Mouse (Mus musculus): ENCODE data around the gene Crb1.

DNA sequence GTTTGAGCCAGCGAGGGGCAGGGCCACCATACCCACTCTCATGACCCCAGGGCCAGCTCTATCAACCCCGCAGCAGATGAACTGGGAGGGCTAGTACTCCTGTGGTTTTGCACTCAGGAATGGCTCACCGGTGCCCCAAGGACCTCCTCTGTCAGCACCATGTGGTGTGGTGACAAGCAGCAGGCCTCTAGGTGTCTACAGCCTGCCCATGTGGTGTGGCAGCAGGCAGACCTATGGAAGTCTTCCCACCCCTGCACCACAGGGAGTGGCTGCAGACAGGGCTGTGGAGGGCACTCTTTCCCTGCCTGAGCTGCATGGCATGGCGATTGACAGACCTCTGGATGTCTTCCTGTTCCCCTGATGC lies 2.7 kb upstream of the Crb1 start:
- TF ChIP-seq CTCF (IDR thresholded peaks at IDR 0.05; ENCODE audit: extremely low read depth, insufficient read length, insufficient replicate concordance, low read depth, low read length) (no peak), POLR2A (IDR thresholded peaks at IDR 0.05; ENCODE audit: low read depth, low read length) (no peak)

Measured in small intestine, adult 2 months (tissue).